Mouse (Mus musculus) neural tube, embryonic 15.5 days (tissue): ENCODE measurements at regions not wholly inside any gene's neighbourhood (a gene's known extent, or its start where the extent isn't known, plus 50 kb on each side); places are given as distances from the start of the nearest gene placed in this dataset.

Experiments used
- ATAC-seq: fragments of 200-750 bp; cut with Nextera tagmentation; 2 replicates; pipeline ENCODE4 v1.8.0; 2017; ENCODE audit warnings: mild to moderate bottlenecking, moderate TSS enrichment, moderate library complexity; ENCODE audit not compliant: low FRiP score
- H3K27ac ChIP-seq: fragments of 300-500 bp; sonication (generic); replicated peaks from 2 replicates; pipeline ENCODE4 v1.5.1; 2015; ENCODE audit warnings: mild to moderate bottlenecking, inconsistent platforms
- H3K27me3 ChIP-seq: fragments of 300-500 bp; sonication (generic); replicated peaks from 2 replicates; pipeline ENCODE4 v1.6.1; 2015; ENCODE audit warnings: inconsistent platforms
- H3K36me3 ChIP-seq: fragments of 300-500 bp; sonication (generic); 2 replicates; pipeline ENCODE4 v1.6.1; 2015; ENCODE audit warnings: inconsistent platforms
- H3K4me1 ChIP-seq: fragments of 300-500 bp; sonication (generic); 2 replicates; pipeline ENCODE4 v1.6.1; 2015; ENCODE audit warnings: inconsistent platforms
- H3K4me2 ChIP-seq: fragments of 300-500 bp; sonication (generic); 2 replicates; pipeline ENCODE4 v1.6.1; 2015; ENCODE audit warnings: inconsistent platforms, mild to moderate bottlenecking, moderate library complexity
- H3K4me3 ChIP-seq: fragments of 300-500 bp; sonication (generic); replicated peaks from 2 replicates; pipeline ENCODE4 v1.5.1; 2015; ENCODE audit warnings: mild to moderate bottlenecking, inconsistent platforms
- H3K9ac ChIP-seq: fragments of 300-500 bp; sonication (generic); replicated peaks from 2 replicates; pipeline ENCODE4 v1.6.1; 2015; ENCODE audit warnings: mild to moderate bottlenecking, inconsistent platforms
- H3K9me3 ChIP-seq: fragments of 300-500 bp; sonication (generic); replicated peaks from 2 replicates; pipeline ENCODE4 v1.6.1; 2016; ENCODE audit warnings: inconsistent platforms
- WGBS: fragments of 180-500 bp; shearing (Covaris S2); methylation state at CpG from one replicate; pipeline ENCODE4 v1.1.7; 2015; ENCODE audit warnings: mixed read lengths; 5-methylcytosine and 5-hydroxymethylcytosine counted together

GRCm38 (mm10) chr3:29813276-29813675, 731.5 kb downstream of the Egfem1 start:
- H3K9ac ChIP-seq = no peak overlapping the region
- no peaks in the 10 kb centered on the region for H3K36me3 ChIP-seq
- H3K4me3 ChIP-seq = no peak overlapping the region
- H3K27me3 ChIP-seq = no peaks in the 10 kb centered on the region
- ATAC-seq = peak; percentile 66; the same call in 1 of the 2 replicates
- no peaks in the 10 kb centered on the region for H3K9me3 ChIP-seq
- no peak overlapping the region for H3K27ac ChIP-seq
- H3K4me1 ChIP-seq = no peaks in the 10 kb centered on the region
- H3K4me2 ChIP-seq = peak overlapping the region; percentile 36; the same call in 1 of the 2 replicates
- WGBS = 47% methylated on average over 7 of the region's 7 CpGs

GRCm38 (mm10) chr3:29812480-29813240, 730.8 kb downstream of the Egfem1 start:
- Histone ChIP-seq H3K4me1 (no peaks in the 10 kb centered on the region), H3K4me3 (peak overlapping the region; percentile 27), H3K27me3 (no peaks in the 10 kb centered on the region), H3K4me2 (peak overlapping the region; percentile 51), H3K9me3 (no peaks in the 10 kb centered on the region), H3K36me3 (no peaks in the 10 kb centered on the region), H3K9ac (no peak overlapping the region; the same call in 1 of the 2 replicates), H3K27ac (no peak overlapping the region)
- WGBS = 42% methylated on average over 14 of the region's 14 CpGs
- ATAC-seq = peak; percentile 79

GRCm38 (mm10) chr3:29806046-29806445, 724.2 kb downstream of the Egfem1 start:
- H3K36me3 ChIP-seq = no peaks in the 10 kb centered on the region
- H3K9me3 ChIP-seq = no peaks in the 10 kb centered on the region
- H3K27me3 ChIP-seq = no peaks in the 10 kb centered on the region
- no peak overlapping the region for H3K27ac ChIP-seq
- H3K9ac ChIP-seq = no peak overlapping the region
- H3K4me1 ChIP-seq = no peaks in the 10 kb centered on the region
- no peak overlapping the region for H3K4me3 ChIP-seq
- H3K4me2 ChIP-seq = no peak overlapping the region
- 86% methylated on average over 2 of the region's 2 CpGs for WGBS
- ATAC-seq = no peak

GRCm38 (mm10) chr3:29803456-29803855, 721.6 kb downstream of the Egfem1 start:
- Histone ChIP-seq H3K4me1 (no peaks in the 10 kb centered on the region), H3K4me2 (no peak overlapping the region), H3K9me3 (no peaks in the 10 kb centered on the region), H3K9ac (no peak overlapping the region), H3K27ac (no peak overlapping the region), H3K4me3 (no peak overlapping the region), H3K27me3 (no peaks in the 10 kb centered on the region), H3K36me3 (no peaks in the 10 kb centered on the region)
- 56% methylated on average over 5 of the region's 5 CpGs for WGBS
- ATAC-seq = no peak

GRCm38 (mm10) chr3:29801081-29801480, 719.3 kb downstream of the Egfem1 start:
- no peak overlapping the region for H3K4me3 ChIP-seq
- WGBS = 85% methylated on average over 3 of the region's 3 CpGs
- no peak overlapping the region for H3K27ac ChIP-seq
- H3K27me3 ChIP-seq = no peaks in the 10 kb centered on the region
- no peaks in the 10 kb centered on the region for H3K4me1 ChIP-seq
- H3K9me3 ChIP-seq = no peaks in the 10 kb centered on the region
- no peak overlapping the region for H3K9ac ChIP-seq
- H3K36me3 ChIP-seq = no peaks in the 10 kb centered on the region
- no peak for ATAC-seq
- no peak overlapping the region for H3K4me2 ChIP-seq

- Histone ChIP-seq H3K4me1 (no peaks in the 10 kb centered on the region), H3K36me3 (no peaks in the 10 kb centered on the region), H3K4me3 (no peak overlapping the region), H3K27me3 (no peaks in the 10 kb centered on the region), H3K4me2 (no peak overlapping the region), H3K9ac (no peak overlapping the region), H3K9me3 (no peaks in the 10 kb centered on the region), H3K27ac (no peak overlapping the region)
- no peak for ATAC-seq
- 40% methylated on average over 3 of the region's 3 CpGs for WGBS
These were observed 692.5 kb downstream of the Egfem1 start for GRCm38 (mm10) chr3:29774365-29774764.

GRCm38 (mm10) chr3:29771194-29771593, 689.4 kb downstream of the Egfem1 start:
- H3K4me3 ChIP-seq = no peak overlapping the region
- H3K4me2 ChIP-seq = no peak overlapping the region
- H3K27ac ChIP-seq = no peak overlapping the region
- H3K9ac ChIP-seq = no peak overlapping the region
- 90% methylated on average over 1 of the region's 1 CpGs for WGBS
- no peaks in the 10 kb centered on the region for H3K4me1 ChIP-seq
- H3K9me3 ChIP-seq = no peaks in the 10 kb centered on the region
- no peaks in the 10 kb centered on the region for H3K36me3 ChIP-seq
- H3K27me3 ChIP-seq = no peaks in the 10 kb centered on the region
- ATAC-seq = no peak

- no peak for ATAC-seq
- Histone ChIP-seq H3K27ac (no peak overlapping the region), H3K9ac (no peak overlapping the region), H3K4me1 (no peaks in the 10 kb centered on the region), H3K4me3 (no peak overlapping the region), H3K36me3 (no peaks in the 10 kb centered on the region), H3K9me3 (no peaks in the 10 kb centered on the region), H3K27me3 (no peaks in the 10 kb centered on the region), H3K4me2 (no peak overlapping the region)
- WGBS = 76% methylated on average over 5 of the region's 5 CpGs
These were observed 686.8 kb downstream of the Egfem1 start for GRCm38 (mm10) chr3:29768592-29768991.

- ATAC-seq = no peak
- H3K9ac ChIP-seq = no peak overlapping the region
- H3K27me3 ChIP-seq = no peaks in the 10 kb centered on the region
- H3K4me2 ChIP-seq = no peak overlapping the region
- no peaks in the 10 kb centered on the region for H3K4me1 ChIP-seq
- H3K9me3 ChIP-seq = no peaks in the 10 kb centered on the region
- H3K4me3 ChIP-seq = no peak overlapping the region
- H3K36me3 ChIP-seq = no peaks in the 10 kb centered on the region
- H3K27ac ChIP-seq = no peak overlapping the region
- WGBS = 93% methylated on average over 3 of the region's 3 CpGs
These were observed 682.2 kb downstream of the Egfem1 start for GRCm38 (mm10) chr3:29764021-29764420.

GRCm38 (mm10) chr3:29757821-29758494, 676.1 kb downstream of the Egfem1 start:
- whole genome bisulfite sequencing = 66% methylated on average over 8 of the region's 8 CpGs
- H3K9ac ChIP-seq = no peak overlapping the region
- no peaks in the 10 kb centered on the region for H3K4me1 ChIP-seq
- H3K36me3 ChIP-seq = no peaks in the 10 kb centered on the region
- H3K27me3 ChIP-seq = no peaks in the 10 kb centered on the region
- H3K9me3 ChIP-seq = no peaks in the 10 kb centered on the region
- no peak overlapping the region for H3K27ac ChIP-seq
- no peak overlapping the region for H3K4me3 ChIP-seq
- H3K4me2 ChIP-seq = no peak overlapping the region
- ATAC-seq = no peak
